Mouse (Mus musculus) T-helper 17 cell (primary cell): ENCODE measurements around the gene Pnpla2.

ENCODE experiments used
- in situ Hi-C, 2 experiments: fragments of 300-600 bp; cut with MboI, MseI; formaldehyde crosslinking; loops; 1 replicate in 1 of 2; 2 replicates in 1 of 2; pipeline ENCODE4 v1.15.1; 2025; ENCODE audit warnings: high pct_unique_total_duplicates in 2 of 2

Pnpla2 gene

DNA sequence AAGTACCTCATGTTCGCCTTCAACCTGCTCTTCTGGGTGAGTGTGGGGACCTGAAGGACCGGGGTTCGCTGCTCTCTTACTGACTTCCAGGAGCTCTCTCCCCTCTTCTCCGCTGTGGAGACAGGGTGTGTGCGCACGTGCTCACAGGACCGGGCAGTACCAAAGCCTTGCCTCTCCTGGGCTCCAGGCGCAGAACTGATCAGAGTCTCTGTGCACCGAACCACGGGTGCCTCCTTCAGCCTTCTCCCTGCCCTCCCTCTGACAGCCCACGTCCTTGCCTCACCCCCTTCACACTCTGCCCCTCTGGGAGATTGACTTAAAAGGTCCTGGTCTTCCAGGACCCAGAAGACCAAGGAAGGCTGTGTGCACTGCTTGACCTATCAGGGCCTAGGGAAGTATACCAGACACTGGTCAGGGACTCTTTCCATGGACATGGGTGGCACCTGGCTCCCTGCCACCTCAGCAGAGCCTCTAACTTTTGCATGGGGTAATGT lies 27.6 kb downstream of the Pnpla2 start:
- in situ Hi-C loops = loop anchor here (5.0 kb wide), 2 partner anchors 185 to 190 kb away; no protein-coding TSS in a partner anchor

GRCm38 (mm10) chr7:141483114-141483653 lies 28.2 kb downstream of the Pnpla2 start:
- in situ Hi-C loops = loop anchor here (5.0 kb wide), 2 partner anchors 184 to 189 kb away; no protein-coding TSS in a partner anchor

GRCm38 (mm10) chr7:141484186-141485120 lies 29.5 kb downstream of the Pnpla2 start:
- in situ Hi-C loops = loop anchor here (5.0 kb wide), 4 partner anchors 38 to 188 kb away; no protein-coding TSS in a partner anchor

GRCm38 (mm10) chr7:141485186-141485585 lies 30.2 kb downstream of the Pnpla2 start:
- in situ Hi-C loops = loop anchor here (5.0 kb wide), 2 partner anchors 37 to 42 kb away; no protein-coding TSS in a partner anchor

GRCm38 (mm10) chr7:141485606-141486005 lies 30.6 kb downstream of the Pnpla2 start:
- in situ Hi-C loops = loop anchor here (5.0 kb wide), 2 partner anchors 37 to 42 kb away; no protein-coding TSS in a partner anchor

DNA sequence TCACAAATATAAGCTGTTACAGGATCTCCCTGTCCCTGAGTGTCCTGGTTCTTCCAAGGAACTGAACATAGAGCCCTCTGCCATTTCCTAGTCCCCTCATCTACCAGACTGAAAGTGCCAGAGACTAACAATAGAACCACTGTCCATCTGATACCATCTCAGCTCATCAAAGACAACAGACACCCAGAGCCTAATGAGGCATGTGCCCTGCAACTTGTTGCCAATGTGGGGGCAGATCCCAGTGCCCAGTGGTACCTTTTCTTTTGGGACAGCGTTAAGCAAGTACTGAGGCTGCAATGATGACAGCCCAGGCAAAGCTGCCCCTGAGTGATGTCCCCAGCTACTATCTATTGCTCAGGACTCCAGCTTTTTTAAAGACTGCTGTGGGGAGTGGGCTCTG lies 31.2 kb downstream of the Pnpla2 start:
- in situ Hi-C loops = loop anchor here (5.0 kb wide), 2 partner anchors 36 to 41 kb away; no protein-coding TSS in a partner anchor

GRCm38 (mm10) chr7:141487141-141487540 lies 32.1 kb downstream of the Pnpla2 start:
- in situ Hi-C loops = loop anchor here (5.0 kb wide), 2 partner anchors 35 to 40 kb away; no protein-coding TSS in a partner anchor

DNA sequence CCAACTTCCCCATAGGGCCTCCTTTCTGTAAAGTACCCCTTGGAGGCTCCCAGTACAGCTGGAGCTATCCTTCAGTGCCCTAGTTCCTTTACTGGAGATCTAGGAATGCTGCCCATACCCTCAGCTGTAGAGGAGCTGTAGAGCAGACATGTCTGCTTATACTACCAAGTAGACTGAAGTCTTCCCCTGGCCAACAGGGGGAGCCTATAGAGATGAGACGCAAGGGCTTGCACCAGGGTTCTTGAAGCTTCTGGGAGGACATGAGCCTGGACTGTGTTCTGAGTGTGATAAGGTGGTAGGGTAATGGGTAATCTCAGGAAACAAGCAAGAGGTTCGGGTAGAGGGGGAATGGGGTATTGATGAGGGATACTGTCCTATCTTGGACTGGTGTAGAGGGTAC lies 36.2 kb downstream of the Pnpla2 start:
- in situ Hi-C loops = loop anchor here in 1 of 2 experiments (10.0 kb wide), 1 partner anchor 284 kb away; no protein-coding TSS in a partner anchor

GRCm38 (mm10) chr7:141492738-141493137 lies 37.7 kb downstream of the Pnpla2 start:
- in situ Hi-C loops = loop anchor here in 1 of 2 experiments (10.0 kb wide), 1 partner anchor 282 kb away; no protein-coding TSS in a partner anchor

- in situ Hi-C loops = loop anchor here in 1 of 2 experiments (10.0 kb wide), 1 partner anchor 281 kb away; no protein-coding TSS in a partner anchor
Observed at GRCm38 (mm10) chr7:141493729-141494128, 38.7 kb downstream of the Pnpla2 start.

DNA sequence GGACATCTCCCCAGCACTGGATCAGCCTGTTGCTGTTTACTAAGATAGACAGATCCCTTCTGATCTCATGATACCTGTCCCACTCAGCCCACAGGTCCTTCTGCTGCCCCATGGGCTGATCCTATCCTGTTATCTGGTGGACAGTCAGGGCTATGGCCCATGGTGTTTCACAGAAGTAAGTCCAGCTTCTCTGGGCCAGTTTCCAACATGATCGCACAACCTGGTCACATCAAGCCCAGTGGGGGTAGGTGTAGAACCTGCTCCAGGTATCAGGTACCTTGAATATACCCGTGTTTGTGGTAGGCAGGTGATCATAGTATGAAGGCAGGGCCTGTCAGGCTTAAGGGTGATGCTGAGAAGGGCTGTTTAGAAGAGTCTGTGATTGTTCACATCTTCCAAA lies 40.4 kb downstream of the Pnpla2 start:
- in situ Hi-C loops = loop anchor here in 1 of 2 experiments (10.0 kb wide), 1 partner anchor 279 kb away; no protein-coding TSS in a partner anchor

- in situ Hi-C loops = loop anchor here in 1 of 2 experiments (10.0 kb wide), 1 partner anchor 279 kb away; no protein-coding TSS in a partner anchor
Observed at GRCm38 (mm10) chr7:141495940-141496339, 40.9 kb downstream of the Pnpla2 start.

GRCm38 (mm10) chr7:141497600-141497999 lies 42.6 kb downstream of the Pnpla2 start:
- in situ Hi-C loops = loop anchor here in 1 of 2 experiments (10.0 kb wide), 1 partner anchor 277 kb away; no protein-coding TSS in a partner anchor

GRCm38 (mm10) chr7:141501820-141502555 lies 47.0 kb downstream of the Pnpla2 start:
- in situ Hi-C loops = loop anchor here in 1 of 2 experiments (5.0 kb wide), 1 partner anchor 255 kb away; no protein-coding TSS in a partner anchor

GRCm38 (mm10) chr7:141502556-141502905 lies 47.5 kb downstream of the Pnpla2 start:
- in situ Hi-C loops = loop anchor here in 1 of 2 experiments (5.0 kb wide), 1 partner anchor 255 kb away; no protein-coding TSS in a partner anchor

DNA sequence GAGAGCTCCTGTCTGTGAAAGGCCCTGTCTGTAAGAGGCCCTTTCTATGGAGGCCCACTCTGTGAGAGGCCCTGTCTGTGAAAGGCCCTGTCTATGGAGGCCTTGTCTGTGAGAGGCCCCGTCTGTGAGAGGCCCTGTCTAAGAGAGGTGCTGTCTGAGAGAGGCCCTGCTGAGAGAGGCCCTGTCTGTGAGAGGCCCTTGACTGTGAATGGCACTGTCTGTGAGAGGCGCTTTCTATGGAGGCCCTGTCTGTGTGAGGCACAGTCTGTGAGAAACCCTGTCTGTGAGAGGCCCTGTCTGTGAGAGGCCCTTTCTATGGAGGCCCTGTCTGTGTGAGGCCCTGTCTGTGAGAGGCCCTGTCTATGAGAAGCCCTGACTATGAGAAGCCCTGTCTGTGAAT lies 51.3 kb downstream of the Pnpla2 start:
- in situ Hi-C loops = no loop called here

- in situ Hi-C loops = no loop called here
Observed at GRCm38 (mm10) chr7:141508160-141508559, 53.2 kb downstream of the Pnpla2 start.

DNA sequence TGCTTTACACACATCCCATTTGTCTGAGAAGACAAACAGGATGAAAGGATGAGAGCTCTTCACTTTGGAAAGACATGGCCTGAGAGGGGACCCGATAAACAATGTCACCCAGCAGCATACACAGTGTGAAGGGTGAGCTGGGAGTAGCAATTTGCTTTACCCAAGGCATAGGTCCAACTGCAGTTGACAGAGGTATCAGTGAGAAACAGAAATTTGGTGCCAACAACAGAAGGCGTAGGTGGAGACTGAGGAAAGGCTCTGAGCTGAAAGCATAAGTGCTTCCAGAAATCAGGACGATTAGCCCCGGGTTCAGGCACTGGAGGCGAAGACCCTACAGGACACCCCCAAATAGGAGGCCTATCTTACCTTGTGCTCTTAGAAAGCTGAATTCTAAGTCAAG lies 55.2 kb downstream of the Pnpla2 start:
- in situ Hi-C loops = no loop called here
